Mouse (Mus musculus) Muller cell, postnatal 12 days (primary cell): ENCODE results near the gene Skint7.
"Not testable (repeated sequence)": the region's sequence is repeated elsewhere in the genome, so short reads cannot be mapped to it uniquely, and the experiment has no call there.

Experiments
- DNase-seq: peaks from one replicate; pipeline ENCODE4 v3.0.0-alpha.2; 2015; ENCODE audit errors: inconsistent ontology term

Skint7 gene

DNA sequence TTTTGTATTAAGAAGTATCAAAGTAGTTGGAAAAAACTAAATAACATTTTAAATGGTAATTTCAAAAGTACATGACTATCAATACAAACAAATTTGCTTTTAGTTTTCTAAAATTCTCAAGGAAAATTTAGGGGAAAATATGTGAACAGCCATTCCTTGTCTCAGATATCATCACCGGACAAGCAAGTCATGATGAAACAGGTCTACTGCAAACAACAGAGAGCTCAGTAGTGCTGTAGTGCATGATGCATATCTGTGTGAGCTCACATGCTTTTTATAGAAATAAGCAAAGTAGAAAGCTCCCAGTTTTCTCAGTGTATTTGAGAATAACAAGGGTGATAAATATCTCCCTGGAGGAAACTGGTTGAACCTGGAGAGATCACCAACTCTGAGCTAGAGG lies at the start of gene Skint7:
Gene Skint7, plus strand, starts transcription at position 301 of the 400 bp plus-strand sequence.
- no peak for DNase-seq

DNA sequence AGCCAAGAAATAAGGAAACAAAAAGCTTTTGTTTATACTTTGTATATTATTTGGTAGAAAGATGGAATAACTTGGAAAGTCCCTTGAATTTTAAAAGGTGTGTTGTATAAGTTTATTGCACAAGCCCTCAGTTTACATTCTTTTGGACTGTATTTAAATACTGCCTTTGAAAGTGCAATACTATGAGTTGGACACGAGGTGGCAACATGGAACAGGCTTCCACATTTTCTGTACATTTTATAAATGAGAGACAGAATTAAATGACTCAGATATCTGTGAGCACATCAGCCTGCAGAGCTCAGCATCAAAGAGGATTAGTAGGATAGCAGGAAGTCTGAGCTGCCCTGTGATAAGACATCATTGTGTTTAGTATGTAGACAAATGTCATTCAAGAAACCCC lies 11.4 kb upstream of the Skint7 start:
- peak; percentile 0 for DNase-seq

DNA sequence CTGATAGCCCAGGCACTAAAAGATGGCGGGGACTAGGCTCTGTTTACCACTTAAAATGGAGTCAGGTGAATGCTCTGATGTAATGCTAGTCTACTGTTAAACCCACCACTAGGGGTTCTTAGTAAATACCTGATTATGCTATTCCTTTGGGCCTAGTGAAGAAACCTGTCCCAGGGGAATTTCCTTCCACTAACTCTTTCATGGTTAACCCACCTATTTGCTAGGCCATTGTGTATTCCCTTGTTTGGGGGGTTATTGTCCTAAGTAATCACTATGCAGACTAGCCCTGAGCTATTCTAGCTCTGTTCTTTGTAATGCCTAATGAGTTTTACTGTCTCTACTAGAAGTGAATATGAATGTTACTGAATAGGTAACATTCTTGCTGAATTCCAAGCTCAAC lies 9.5 kb upstream of the Skint7 start:
- not testable (repeated sequence) for DNase-seq

DNA sequence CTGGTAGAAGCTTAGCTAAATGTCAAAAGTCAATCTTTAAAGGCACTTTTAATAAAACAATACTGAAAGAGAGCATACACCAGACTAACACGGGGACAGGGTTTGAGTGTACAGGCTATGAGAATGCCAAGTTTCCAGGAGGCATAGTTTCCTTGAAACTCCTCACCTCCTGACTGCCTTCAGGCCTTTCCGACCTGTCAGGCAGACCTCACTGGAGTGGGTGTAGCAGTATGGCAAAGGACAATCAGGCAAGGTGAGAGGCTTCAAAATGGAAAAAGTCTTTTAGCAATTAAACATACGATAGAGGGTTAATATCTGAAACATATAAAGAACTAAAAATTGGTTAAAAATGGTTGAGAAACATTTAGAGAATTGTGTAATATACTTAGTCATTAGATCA lies 9.1 kb upstream of the Skint7 start:
- no peak for DNase-seq

DNA sequence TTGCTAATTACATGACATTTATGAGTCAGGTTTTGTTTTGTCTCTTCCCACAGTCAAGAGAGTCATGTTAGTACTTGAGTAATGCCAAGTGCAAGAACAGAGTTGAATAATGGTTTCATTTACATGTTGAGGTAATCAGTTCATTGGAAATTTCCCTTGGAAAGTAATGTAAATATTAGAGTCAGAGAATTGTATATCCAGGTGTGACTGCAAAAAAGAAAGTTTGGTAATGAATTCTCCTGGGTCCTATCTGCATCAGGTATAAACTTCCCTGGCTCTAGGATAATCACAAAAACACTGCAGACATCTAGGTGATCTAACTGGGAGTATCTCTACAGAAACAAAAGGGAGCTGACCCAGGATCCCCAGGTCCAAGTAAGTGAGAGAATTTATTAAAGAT lies 33.2 kb downstream of the Skint7 start, which contains the start of gene Skint1:
Gene Skint1, plus strand, starts transcription at position 301 of the 400 bp plus-strand sequence.
- DNase-seq: no peak
